In the genomic region with DNA sequence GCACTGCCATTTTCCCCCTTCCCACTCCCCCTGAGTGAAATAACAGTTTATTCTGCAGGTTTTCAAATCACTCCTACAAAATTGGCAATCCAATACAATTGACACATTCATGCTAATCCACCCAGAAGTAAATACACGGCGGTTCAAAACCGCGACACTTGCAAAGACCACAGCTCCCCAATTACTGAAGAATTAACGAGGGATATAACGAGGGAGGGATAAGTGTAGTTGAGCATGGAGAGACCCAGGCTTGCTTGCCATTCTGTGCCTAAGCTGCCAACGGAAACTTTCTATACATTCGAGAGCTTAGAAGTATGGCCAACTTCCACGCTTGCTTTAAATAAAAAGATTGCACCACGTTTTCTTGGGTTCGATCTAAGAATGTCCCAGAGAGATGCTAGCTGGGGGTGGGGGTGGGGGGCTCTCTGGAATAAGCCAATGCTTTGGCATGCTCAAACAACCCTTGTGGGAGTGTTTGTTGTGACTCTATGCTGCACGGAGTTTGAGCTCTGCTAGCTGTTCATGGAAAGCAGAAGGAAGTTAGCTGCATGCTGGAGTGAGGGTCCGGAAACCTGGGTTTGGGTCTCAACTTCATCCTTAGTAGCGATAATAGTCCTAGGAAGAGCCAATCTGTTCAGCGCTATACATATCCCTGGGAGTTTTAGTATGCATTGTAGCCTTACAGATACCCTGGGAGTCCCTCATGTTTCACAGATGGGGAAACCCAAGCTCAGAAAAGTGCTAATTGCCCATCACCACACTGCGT, we compare ENCODE assay signal across 20 mouse cellular contexts.
A peak's percentile ranks its signal among the peaks of the same experiment; 100 is the strongest.
DNase-seq lines count a peak whose midpoint lies in the region; ATAC-seq and TF ChIP-seq lines count a peak whose summit lies in the region.
"Had no signal": no experiment of that assay in that cellular context is flagged by ENCODE, and none has a peak within 500 bp of the region (broad histone marks: within the 10 kb centered on the region; RNA-seq: fewer than 3 reads in every experiment).

No protein-coding gene starts in this region.

- no peak for TF ChIP-seq POLR2A in brain, embryonic 14.5 days (IDR thresholded peaks at IDR 0.05; ENCODE audit: borderline replicate concordance, extremely low read depth, insufficient read depth, insufficient read length, poor library complexity, severe bottlenecking)

- no peak overlapping the region for H3K4me3 ChIP-seq in forebrain, embryonic 11.5 days (ENCODE audit: low read depth, low read length)
- no peak overlapping the region for H3K4me3 ChIP-seq in forebrain, embryonic 15.5 days
- H3K4me3 ChIP-seq: embryonic facial prominence, embryonic 13.5 days; heart, adult 2 months; heart, embryonic 12.5 days had no signal

- 46% methylated on average over 16 of the region's 16 CpGs for WGBS in forebrain, embryonic 11.5 days
- WGBS in forebrain, embryonic 15.5 days: 19% methylated on average over 16 of the region's 16 CpGs

- peaks cover 3% of the 10 kb centered on the region; the same call in 1 of the 2 replicates for H3K4me1 ChIP-seq in forebrain, embryonic 11.5 days (replicated peaks; ENCODE audit: control insufficient read depth, insufficient read depth, low read length)
- peaks cover 19% of the 10 kb centered on the region for H3K4me1 ChIP-seq in forebrain, embryonic 15.5 days
- H3K4me1 ChIP-seq: embryonic facial prominence, embryonic 13.5 days; heart, embryonic 12.5 days had no signal

- H3K9me3 ChIP-seq in forebrain, embryonic 11.5 days (ENCODE audit: control insufficient read depth, low read length): no peaks in the 10 kb centered on the region
- H3K9me3 ChIP-seq in forebrain, embryonic 15.5 days: no peaks in the 10 kb centered on the region
- H3K9me3 ChIP-seq: embryonic facial prominence, embryonic 13.5 days; heart, embryonic 12.5 days had no signal

- ATAC-seq in forebrain, embryonic 11.5 days (replicated peaks; ENCODE audit: low FRiP score): peak; percentile 74
- ATAC-seq in forebrain, embryonic 15.5 days (replicated peaks): peak; percentile 65
- ATAC-seq: hindbrain, embryonic 16.5 days; inflammation-experienced regulatory T-cells, adult 6 months; intestine, postnatal 0 days had no signal

- peak; percentile 93 for DNase-seq in brain, embryonic 14.5 days (ENCODE audit: low read depth)
- peak; percentile 52 for DNase-seq in forebrain, embryonic 11.5 days (ENCODE audit: low spot score)
- peak; percentile 52 for DNase-seq in retina, postnatal 1 day
- DNase-seq in ovary, postnatal 14 days (ENCODE audit: low spot score): no peak
- DNase-seq in ovary, adult 18-20 months (ENCODE audit: low spot score): no peak
- no peak for DNase-seq in kidney, postnatal 36 days
- DNase-seq: adrenal gland, adult 8-10 months; adrenal gland, postnatal 36 days; cerebellum, adult 11 months; cerebellum, adult 9-10 months; cerebellum, postnatal 36 days; gastrocnemius, postnatal 10 days; heart, adult 2 months; heart, postnatal 36 days had no signal

- H3K36me3 ChIP-seq in forebrain, embryonic 11.5 days (ENCODE audit: control insufficient read depth, insufficient read depth, low read length): no peaks in the 10 kb centered on the region
- no peaks in the 10 kb centered on the region for H3K36me3 ChIP-seq in forebrain, embryonic 15.5 days
- H3K36me3 ChIP-seq: embryonic facial prominence, embryonic 13.5 days; heart, embryonic 12.5 days had no signal

- H3K27ac ChIP-seq in forebrain, embryonic 11.5 days (ENCODE audit: low read depth, low read length): no peak overlapping the region
- H3K27ac ChIP-seq in forebrain, embryonic 15.5 days (replicated peaks): no peak overlapping the region
- H3K27ac ChIP-seq: embryonic facial prominence, embryonic 13.5 days; heart, adult 2 months had no signal

- H3K9ac ChIP-seq in forebrain, embryonic 11.5 days (ENCODE audit: low read length): no peak overlapping the region
- H3K9ac ChIP-seq in forebrain, embryonic 15.5 days (replicated peaks): no peak overlapping the region
- H3K9ac ChIP-seq: embryonic facial prominence, embryonic 13.5 days; heart, embryonic 12.5 days had no signal

- no peak overlapping the region for H3K4me2 ChIP-seq in forebrain, embryonic 11.5 days (ENCODE audit: low read depth, low read length, severe bottlenecking)
- H3K4me2 ChIP-seq in forebrain, embryonic 15.5 days (replicated peaks): no peak overlapping the region
- H3K4me2 ChIP-seq: embryonic facial prominence, embryonic 13.5 days; heart, embryonic 12.5 days had no signal

- no peak for TF ChIP-seq CTCF in brain, embryonic 14.5 days (IDR thresholded peaks at IDR 0.05; ENCODE audit: borderline replicate concordance, extremely low read depth, insufficient read depth, insufficient read length)

- no peaks in the 10 kb centered on the region for H3K27me3 ChIP-seq in forebrain, embryonic 11.5 days (ENCODE audit: control insufficient read depth, insufficient read depth, low read length)
- H3K27me3 ChIP-seq in forebrain, embryonic 15.5 days: no peaks in the 10 kb centered on the region
- H3K27me3 ChIP-seq: embryonic facial prominence, embryonic 13.5 days; heart, embryonic 12.5 days had no signal

Comparison
In these comparisons a context has a peak if more than half of its experiments do, and no peak if none do; other contexts are left out.
1. DNase-seq: peak in brain, embryonic 14.5 days (single experiment), forebrain, embryonic 11.5 days (single experiment) and retina, postnatal 1 day (single experiment); none in ovary, postnatal 14 days (single experiment), ovary, adult 18-20 months (single experiment) and kidney, postnatal 36 days (0 of 2).